Mouse (Mus musculus): ENCODE data around the gene Slc6a20b.
"Not testable (repeated sequence)": the region's sequence is repeated elsewhere in the genome, so short reads cannot be mapped to it uniquely, and the experiment has no call there.

Slc6a20b gene

DNA sequence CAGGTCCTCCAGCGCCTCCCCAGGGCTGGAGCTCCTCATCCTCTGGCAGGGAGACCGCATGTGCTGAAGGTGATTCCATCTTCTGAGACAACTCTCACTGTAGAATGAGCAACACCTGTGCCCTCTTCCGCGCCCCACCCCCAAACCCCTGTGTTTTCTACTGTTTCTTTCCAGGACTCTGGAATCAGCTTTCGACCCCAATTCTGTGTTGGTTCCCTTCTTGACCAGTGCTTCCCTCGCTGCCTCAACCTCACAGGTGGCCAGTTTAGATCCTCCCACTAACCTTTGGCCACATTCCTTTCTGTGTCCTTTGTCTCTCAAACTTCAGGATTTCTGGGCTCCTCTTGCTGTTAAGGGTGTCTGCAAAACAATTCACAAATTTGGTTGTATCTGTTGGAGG, at the start of gene Slc6a20b:
TSS of gene Slc6a20b (minus strand) at position 285 of the 400 bp plus-strand sequence.
- peak; percentile 89 for DNase-seq

DNA sequence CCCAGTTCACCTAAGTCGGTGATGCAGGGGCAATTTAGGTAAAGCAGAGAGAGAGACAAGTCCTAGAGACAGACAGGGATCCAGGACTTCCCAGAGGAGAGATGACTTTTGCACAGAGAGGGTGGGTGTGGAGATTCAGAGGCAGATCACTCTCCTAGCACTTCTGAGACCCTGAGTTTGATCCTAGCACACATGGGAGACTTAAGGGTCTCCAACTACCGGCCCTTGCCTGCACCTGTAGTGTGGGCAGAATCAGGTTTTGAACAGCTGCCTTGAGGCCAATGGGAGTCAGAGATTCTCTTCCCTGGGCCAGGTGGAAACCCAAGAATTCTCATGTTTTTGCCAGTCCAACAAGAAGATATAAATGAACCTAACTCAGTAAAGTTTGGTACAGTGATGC, 46.8 kb upstream of the Slc6a20b start:
- DNase-seq, result no peak

DNA sequence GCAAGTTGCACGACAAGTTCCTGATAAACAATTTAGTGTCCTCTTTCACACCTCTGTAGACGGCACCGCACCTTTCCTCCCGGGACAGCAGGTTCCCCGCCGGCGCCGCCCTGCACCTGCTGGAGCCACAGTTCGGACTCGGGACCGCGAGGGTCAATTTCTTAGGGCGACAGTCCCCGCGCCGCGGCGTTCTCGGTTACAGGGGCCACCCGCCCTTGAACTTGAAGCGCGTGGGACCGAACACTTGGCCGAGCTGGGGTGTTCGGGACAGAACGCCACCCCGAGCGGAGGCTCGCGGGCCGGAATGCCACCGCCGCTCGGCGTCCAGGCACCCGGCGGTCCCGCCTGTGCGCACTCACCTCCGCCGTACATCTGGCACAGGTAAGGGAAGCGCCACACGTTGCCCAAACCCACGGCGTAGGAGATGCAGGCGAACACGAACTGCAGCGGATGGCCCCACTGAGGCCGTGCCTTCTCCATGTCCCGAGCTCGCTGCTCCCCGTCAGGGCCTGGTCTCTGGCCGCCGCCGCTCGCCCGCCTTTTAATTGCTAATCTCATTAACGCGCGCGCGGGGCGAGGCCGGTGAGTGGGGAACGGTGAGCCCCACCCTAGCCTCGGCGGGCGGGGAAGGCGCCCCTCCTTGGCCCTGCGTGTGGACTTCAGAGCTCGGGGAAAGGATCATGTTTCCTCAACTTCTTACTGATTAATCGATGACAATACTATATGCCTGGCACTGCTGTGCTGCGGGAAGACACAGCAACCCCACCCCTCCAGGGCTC, 46.2 kb upstream of the Slc6a20b start, which contains the start of the genes Ccr9 and Slc6a20a:
TSS of gene Ccr9 (plus strand) at position 113 of the 779 bp plus-strand sequence.
TSS of gene Slc6a20a (minus strand) at position 559 of the 779 bp plus-strand sequence.
- DNase-seq, result peak; percentile 81

DNA sequence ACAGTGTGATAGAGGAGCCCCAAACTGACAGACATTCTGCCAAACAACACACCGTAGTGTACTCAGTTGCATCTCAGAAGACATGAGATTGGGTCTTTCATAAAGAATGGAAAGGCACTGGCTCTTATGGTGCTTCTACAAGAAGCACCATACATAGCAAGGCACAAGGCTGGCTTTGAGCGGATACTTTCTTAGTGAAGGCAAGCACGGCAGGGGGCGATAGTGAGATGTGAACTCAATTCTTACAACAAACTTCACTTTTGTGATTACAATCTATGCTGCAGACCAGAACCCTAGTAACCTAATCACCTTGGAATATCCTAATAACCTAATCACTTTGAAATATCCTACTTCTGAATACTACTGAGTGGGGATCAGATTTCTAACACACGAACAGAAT, 33.3 kb upstream of the Slc6a20b start:
- DNase-seq, result peak; percentile 64

DNA sequence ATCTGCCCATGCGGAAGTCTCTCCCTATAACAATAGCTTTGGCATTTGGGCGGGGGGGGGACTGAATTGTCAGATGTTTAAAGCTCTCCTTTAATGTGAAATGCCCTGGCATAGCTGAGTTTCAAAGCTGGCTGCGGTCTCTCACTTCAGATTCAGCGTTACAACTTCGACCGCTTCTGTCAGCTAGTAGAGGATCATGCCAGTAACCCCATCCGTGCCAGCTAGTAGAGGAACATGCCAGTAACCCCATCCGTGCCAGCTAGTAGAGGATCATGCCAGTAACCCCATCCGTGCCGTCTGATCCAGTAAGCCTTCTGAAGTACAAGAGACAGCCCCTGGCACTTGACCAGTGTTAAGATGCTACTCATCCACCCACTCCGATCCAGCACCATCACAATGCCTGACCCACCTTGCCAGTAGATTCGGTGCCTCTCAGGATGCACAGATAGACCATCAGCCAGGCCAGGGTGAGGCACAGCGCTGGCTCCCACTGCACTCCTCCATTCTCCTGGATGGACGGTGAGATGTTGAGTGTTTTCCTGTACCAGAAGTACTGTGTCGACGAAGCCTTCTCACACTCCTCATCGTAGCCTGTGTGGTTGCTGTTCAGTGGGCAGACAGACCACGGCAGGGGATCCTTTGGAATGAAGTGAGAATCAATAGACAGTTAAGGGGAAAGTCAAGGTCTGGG, 27.8 kb upstream of the Slc6a20b start:
- not testable (repeated sequence) for DNase-seq

DNA sequence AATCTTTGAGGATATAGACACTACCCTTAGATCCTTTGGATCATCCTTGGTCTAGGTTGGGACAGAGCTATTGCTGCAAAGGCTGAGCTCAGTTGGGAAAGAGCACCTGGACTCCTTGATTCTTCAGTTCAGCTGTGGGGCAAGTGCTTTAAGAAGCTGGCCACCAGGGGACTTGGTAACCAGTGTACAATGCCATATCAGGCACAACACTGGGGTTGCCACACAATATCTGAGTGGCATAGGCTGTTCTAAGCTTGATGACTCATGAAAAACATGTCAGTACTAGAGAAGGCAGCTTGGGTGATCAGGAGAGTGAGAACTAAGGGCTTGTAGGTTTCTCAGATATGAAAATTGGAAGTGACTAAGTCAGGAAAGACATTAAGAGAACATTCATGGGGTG, 26.6 kb upstream of the Slc6a20b start:
- DNase-seq, result no peak

DNA sequence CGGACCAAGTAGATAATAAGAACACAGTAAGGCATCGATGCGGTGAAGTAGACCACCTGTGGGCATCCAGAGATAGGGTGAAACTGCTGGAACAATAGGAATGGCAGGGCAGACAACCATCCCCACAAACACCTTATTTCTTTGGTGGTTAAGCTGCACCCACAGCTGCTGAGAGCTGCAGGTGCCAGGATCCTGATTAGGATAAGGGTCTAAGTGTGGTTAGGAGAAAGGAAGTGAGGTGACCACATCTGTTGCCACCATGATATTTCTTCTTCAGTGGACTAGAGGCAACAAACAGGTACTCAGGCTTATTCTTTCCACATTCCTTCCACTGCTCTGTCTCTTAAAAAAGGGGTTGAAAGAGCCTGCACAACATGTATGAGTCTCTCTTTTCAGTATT, 25.1 kb upstream of the Slc6a20b start:
- no peak for DNase-seq

DNA sequence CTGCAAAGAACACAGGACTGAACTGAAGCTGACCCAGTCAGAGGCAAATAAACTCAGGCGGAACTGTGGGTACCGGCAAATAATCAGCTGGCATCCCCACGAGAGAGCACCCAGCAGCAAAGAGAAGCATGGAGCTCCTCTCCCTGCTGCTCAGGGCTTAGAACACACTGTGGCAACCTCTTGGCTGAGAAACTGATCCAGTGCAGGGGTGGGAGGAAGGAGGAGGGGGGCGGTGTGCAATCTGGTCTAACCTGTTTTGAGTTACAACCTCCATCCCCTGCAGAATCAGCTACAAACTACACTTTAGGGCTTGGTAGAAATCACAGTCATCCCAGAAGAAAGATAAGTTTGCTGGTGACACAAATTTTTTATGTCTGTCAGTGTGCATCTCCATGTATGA, 19.0 kb upstream of the Slc6a20b start:
- no peak for DNase-seq

DNA sequence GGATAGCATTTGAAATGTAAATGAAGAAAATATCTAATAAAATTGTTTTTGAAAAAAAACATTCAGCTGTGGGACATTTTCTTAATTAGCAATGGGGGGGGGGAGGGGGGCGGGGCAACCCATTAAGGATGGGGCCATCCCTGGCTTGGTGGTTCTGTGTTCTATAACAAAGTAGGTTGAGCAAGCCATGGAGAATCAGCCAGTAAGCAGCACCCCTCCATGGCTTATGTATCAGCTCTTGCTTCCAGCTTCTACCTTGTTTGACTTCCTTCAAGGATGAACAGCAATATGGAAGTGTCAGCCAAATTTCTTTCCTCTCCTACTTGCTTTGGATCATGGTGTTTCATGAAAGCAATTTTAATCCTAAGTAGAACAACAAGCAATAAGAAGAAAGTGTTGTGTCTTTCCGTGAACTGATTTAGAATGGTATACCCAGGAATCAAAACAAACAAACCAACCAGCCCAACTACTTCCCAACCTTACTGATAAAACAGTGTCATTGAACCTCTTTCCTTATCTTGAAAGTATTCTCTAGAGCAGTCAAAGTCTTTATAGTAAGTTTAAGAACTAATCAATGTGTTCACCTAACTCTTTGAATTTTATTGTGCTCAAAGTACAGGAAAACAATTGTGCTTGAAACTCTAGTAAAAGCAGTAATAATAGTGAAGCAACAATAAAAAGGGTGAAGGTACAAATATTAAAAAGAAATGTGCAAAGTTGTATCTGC, 17.6 kb upstream of the Slc6a20b start:
- DNase-seq, result no peak

DNA sequence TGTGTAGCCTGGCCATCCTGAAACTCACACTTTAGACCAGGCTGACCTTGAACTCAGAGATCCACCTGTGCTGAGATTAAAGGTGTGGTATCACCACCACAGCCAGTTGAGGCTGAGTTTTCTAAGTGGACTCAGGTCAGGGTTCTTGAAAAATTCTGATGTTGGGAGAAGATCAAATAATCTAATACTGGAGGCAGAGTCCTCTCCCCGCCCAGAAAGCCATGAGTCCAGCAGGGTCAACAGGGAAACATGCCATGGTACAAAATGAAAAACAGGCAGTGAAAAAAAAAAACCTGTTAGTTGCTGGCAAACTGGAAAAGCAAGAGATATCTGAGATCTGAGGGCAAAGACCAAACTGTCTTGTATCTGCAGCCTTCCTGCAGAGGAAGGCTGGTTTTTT, 7.7 kb upstream of the Slc6a20b start:
- peak; percentile 85 for DNase-seq

DNA sequence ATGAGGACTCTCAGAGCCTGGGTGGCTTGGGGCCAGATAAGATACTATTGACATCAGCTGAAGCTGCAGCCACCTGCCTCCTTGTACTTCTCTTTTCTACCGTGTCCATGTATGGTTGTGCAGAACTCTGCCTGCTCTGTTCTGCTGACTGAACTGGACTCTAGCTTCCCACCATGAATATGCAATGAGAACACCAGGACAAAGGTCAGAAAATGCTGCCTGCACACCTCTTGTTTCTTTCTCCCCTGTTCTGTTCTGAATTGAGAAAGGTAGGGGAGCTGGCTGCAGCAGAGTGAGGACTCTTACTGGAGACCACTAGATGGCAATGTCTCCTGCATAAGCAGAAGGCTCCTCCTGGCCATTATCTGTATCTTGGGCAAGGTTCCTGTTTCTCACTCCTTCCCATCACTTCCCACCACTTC, 6.3 kb upstream of the Slc6a20b start:
- peak; percentile 91 for DNase-seq

DNA sequence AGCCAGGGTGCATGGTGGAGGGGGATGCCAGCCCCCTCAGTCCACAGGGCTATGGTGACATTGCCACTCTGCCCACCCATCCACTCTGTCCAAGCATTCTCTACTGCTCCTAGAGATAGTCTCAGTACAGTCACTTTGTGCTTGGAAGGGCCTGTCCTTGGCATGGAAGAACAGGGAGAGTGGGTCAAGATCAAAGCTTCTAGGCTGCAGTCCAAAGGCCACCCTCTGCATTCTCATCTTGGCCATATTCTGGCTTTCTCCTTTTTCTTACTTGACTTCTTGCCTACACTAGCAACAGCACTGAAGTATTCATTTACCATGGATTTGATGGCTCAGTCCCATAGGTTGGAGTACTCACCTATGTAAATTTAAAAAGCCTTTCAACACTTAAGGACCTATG, 5.9 kb upstream of the Slc6a20b start:
- DNase-seq, result peak; percentile 70

DNA sequence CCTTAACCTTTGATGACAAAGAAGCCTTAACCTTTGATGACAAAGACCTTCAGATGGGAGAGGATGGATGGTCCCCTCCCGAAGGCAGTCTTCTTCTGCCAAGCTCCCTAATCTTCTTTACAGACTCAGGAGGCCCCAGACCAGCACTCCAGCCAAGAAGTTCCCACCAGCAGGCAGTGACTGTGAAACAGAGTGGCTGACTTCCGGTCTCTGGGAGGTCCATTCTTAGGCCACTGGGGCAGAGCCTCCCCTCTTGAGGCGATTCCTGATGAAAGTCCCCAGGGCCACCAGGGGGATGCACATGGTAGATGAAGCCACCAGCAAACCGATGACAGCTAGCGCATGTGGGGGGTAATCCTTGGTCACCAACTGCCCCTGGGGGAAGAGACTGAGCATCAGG, 4.4 kb upstream of the Slc6a20b start:
- no peak for DNase-seq

DNA sequence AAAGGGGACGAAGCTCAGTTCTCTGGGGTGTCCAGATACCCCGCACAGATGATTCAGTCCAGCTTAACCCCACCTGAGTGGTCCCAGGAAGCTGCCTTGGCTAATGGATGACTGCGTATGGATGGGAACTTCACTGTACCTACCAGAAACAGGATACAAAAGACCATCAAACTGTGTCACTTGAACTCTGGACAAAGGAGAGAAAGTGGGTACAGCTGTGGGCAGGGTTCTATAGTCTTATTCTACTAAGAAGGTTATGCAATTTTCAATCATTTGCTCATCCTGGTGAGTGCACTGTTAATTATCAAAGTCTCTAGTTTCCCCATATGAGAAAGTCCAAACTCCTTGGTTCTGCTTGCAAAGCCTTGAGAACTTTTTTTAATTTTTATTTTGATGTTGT, 628 bp upstream of the Slc6a20b start:
- DNase-seq, result peak; percentile 84

DNA sequence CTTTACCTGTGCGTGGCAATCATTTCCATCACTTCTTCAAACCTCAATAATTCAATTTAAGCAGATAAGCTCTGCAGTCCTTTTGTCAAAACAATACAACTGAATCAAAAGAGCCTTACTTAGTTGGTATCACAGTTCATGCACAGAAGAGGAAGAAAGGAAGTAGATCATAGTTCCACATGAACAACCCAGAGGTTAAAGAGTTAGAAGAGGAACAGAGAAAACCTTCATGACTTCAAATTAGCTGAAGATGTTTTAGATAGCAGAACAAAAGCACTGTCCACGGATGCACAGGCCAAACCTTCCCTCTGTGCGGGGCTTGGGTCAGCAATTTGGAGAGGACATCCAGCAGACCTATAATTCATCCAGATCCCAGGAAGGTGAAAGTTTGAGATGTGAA, 699 bp downstream of the Slc6a20b start:
- DNase-seq, result no peak

DNA sequence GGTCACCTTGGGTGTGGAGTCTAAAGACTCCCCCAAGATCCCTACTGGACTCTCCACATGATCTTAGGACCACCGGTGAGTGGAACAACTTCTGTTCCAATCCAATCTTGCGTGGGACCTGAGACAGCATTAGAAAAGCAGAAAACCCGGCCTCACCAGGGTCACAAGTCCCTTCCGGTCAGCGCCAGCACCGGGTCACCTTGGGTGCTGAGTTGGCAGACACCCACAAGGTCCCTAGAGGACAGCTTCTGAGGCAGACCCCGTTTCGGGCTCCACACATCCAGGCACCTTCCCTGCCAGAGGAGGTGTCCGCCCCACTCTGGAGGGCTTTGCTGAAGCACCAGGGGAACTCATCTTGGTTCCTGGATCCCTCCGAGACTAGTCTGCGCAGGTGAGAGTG, 6.5 kb downstream of the Slc6a20b start:
- peak; percentile 79 for DNase-seq

DNA sequence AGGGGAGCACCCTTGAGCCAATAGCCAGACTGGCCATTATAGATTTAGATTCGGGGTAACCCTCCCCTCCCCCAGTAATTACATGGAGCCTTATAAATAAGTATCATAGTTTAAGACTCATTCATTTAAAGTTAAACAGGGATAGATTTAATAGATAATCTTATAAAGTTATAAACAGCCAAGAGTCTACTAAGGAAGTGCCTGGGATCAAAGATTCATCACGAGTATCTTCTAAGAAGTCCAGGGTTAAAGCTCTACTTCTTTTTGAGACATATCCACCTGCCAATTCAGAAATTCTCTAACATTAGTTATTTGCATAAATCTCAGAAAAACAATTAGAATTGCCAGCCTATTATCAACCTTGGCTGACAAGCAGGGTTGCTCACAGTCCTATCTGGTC, 7.6 kb downstream of the Slc6a20b start:
- peak; percentile 66 for DNase-seq

DNA sequence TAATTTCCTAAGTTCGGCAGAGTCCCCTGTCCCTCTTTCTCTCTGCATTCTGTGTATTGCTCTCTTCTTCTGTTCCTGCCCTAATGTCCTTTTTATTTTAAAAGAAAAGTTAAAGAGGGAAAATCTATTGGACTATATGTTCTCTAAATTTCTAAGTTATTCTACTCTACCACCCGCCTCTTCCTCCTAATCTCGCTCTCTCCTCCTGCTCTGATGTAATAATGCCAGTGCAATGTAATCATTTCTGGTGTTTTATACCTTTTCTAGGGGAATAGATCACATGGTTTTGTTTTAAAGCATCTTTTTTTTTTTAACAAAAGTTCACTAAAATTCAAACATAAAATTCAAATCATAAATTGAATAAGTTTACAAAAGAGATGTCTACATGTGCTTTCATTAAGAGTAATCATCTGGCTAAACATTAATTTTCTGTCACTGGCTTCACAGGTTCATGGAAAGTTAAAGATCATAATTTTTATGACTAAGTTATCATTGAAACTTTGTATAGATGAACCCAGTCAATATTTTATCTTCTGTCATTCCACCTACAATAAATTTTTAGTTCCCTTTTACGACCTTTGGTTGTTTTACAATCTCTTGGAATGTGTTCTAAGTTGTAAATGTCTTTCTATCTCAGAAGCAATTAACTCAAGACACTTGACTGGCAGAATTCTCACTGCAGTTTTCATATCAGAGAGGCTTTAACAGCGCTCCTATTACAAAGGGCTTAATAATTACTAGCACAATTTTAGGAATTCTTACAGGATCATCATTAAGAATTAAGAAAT, 11.9 kb downstream of the Slc6a20b start:
- no peak for DNase-seq

DNA sequence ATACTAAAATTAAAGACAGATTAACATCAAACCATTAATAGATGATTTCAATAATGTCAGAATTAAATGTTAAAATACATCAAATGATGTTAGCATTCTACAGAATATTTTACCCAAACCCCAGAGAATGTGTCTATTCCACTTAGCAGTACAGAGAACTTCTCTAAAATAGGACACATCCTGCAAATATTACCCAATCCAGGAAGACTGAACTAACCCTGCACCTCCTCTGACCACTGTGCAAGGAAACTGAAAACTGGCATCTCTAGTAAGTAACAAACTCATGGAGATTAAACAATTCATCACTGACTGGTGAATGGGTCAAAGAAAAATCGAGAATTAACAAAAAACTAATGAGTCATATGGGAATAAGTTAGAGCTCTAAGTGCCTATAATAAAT, 30.8 kb downstream of the Slc6a20b start:
- DNase-seq, result no peak

DNA sequence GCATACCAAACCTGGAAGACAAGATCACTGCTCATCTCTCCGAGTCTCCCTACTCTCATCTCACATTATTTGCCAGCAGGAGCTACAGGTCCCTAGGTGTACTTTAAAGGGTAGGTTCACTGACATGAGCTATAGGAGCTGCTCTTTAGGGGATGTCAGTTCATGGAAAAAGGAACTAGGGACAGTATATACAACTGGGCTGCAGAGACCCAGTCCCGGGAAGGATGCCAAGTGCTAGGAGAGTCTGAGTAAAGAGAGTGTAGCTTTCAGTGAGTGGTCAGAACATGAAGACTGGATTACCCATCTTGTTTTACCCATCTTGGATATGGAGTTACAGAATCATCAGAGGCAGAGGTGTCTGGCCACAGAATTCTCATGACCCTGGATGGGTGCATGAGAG, 35.0 kb downstream of the Slc6a20b start:
- no peak for DNase-seq

DNA sequence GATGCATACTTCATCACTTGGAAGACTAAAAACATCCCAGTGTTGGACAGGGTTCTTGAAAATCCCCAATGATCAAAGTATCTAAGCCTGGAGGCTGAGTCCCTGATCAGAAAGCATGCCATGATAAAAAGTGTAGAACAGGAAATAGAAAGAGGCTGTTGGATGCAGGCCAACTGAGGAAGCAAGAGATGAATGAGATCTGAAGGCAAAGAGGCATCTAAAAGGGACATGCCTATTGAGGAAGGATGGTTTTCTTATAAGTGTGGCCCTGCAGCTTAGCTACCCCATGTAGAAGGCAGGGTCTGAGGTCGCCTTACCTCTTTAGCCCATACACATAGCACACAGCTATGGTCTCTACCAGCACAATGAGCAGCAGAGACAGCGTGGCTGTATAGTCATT, 35.5 kb downstream of the Slc6a20b start:
- no peak for DNase-seq

DNA sequence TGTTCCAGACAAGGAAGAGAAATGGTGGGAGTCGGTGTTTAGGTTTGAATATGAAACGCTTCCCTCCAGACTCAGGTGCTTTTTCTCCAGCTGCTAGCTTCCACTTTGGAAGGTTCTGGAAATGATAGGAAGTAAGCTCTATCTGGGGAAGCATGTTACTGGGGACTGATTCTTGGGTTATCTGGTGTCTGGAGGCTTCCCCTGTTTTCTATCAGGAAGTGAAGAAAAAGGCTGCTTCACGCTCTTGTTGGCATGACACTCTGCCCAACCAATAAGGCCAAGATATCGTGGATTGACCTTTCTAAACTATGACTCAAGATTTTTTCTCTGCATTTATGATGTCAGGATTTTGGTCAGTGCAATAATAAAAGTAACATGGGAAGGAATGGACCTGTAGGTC, 37.2 kb downstream of the Slc6a20b start:
- DNase-seq, result no peak

Data from kidney, adult 9 months (tissue).